In genomic region chr4:136970939-136971338, GRCm38 (mm10) we compare ENCODE assay signal across 8 mouse cellular contexts. TPM values are rescaled to one million over a fixed set of nuclear protein-coding genes. Genes with fewer than 3 reads are reported as not detected.
DNase-seq lines count a peak whose midpoint lies in the region; ATAC-seq and TF ChIP-seq lines count a peak whose summit lies in the region.

No protein-coding gene starts in this region.

- no peak overlapping the region for H3K9ac ChIP-seq in forebrain, embryonic 11.5 days (ENCODE audit: low read length)
- no peak overlapping the region for H3K9ac ChIP-seq in forebrain, embryonic 16.5 days (replicated peaks; ENCODE audit: low read depth, low read length)
- H3K9ac ChIP-seq in midbrain, embryonic 16.5 days (ENCODE audit: low read depth, low read length): no peak overlapping the region
- no peak overlapping the region for H3K9ac ChIP-seq in embryonic facial prominence, embryonic 11.5 days (replicated peaks; ENCODE audit: low read length)
- H3K9ac ChIP-seq in lung, embryonic 14.5 days: no peak overlapping the region

- WGBS in forebrain, embryonic 11.5 days: 5% methylated on average over 6 of the region's 6 CpGs
- 5% methylated on average over 6 of the region's 6 CpGs for WGBS in forebrain, embryonic 16.5 days
- 9% methylated on average over 6 of the region's 6 CpGs for WGBS in midbrain, embryonic 10.5 days
- WGBS in midbrain, embryonic 16.5 days: 9% methylated on average over 6 of the region's 6 CpGs
- 12% methylated on average over 6 of the region's 6 CpGs for WGBS in embryonic facial prominence, embryonic 11.5 days
- WGBS in lung, embryonic 14.5 days: 11% methylated on average over 6 of the region's 6 CpGs

- peaks cover 8% of the 10 kb centered on the region; the same call in 1 of the 2 replicates for H3K4me1 ChIP-seq in forebrain, embryonic 11.5 days (replicated peaks; ENCODE audit: control insufficient read depth, insufficient read depth, low read length)
- H3K4me1 ChIP-seq in forebrain, embryonic 16.5 days (replicated peaks; ENCODE audit: control insufficient read depth, insufficient read depth, low read length): peaks cover 12% of the 10 kb centered on the region
- H3K4me1 ChIP-seq in midbrain, embryonic 10.5 days: peaks cover 78% of the 10 kb centered on the region
- peaks cover 23% of the 10 kb centered on the region for H3K4me1 ChIP-seq in midbrain, embryonic 16.5 days (ENCODE audit: control insufficient read depth, insufficient read depth, low read length)
- H3K4me1 ChIP-seq in embryonic facial prominence, embryonic 11.5 days (ENCODE audit: control insufficient read depth, insufficient read depth, low read length): no peaks in the 10 kb centered on the region; the same call in 1 of the 2 replicates
- 0 out of 2 replicates have a peak, but pooled peaks cover 16% of the 10 kb centered on the region for H3K4me1 ChIP-seq in lung, embryonic 14.5 days (ENCODE audit: insufficient read depth)

- peak; percentile 79 for TF ChIP-seq CTCF in lung, embryonic 14.5 days (IDR thresholded peaks at IDR 0.05; ENCODE audit: low read depth)

- DNase-seq in forebrain, embryonic 11.5 days (ENCODE audit: low spot score): peak; percentile 86
- DNase-seq in midbrain, embryonic 10.5 days (ENCODE audit: low spot score): peak; percentile 78
- peak; percentile 4 for DNase-seq in adipocyte (ENCODE audit: low spot score)
- peak; percentile 71 for DNase-seq in embryonic facial prominence, embryonic 11.5 days (ENCODE audit: low spot score)
- DNase-seq in lung, embryonic 14.5 days: peak; percentile 70
- DNase-seq in yolk sac, embryonic 10.5 days (ENCODE audit: low spot score): peak; percentile 24

- no peak overlapping the region for H3K4me3 ChIP-seq in forebrain, embryonic 11.5 days (ENCODE audit: low read depth, low read length)
- H3K4me3 ChIP-seq in forebrain, embryonic 16.5 days (replicated peaks; ENCODE audit: low read length): no peak overlapping the region
- no peak overlapping the region for H3K4me3 ChIP-seq in midbrain, embryonic 10.5 days
- H3K4me3 ChIP-seq in midbrain, embryonic 16.5 days (ENCODE audit: low read depth, low read length): no peak overlapping the region
- no peak overlapping the region for H3K4me3 ChIP-seq in embryonic facial prominence, embryonic 11.5 days (ENCODE audit: low read depth, low read length)
- no peak overlapping the region for H3K4me3 ChIP-seq in lung, embryonic 14.5 days (ENCODE audit: low read depth, low read length)

- H3K27ac ChIP-seq in forebrain, embryonic 11.5 days (ENCODE audit: low read depth, low read length): no peak overlapping the region
- no peak overlapping the region for H3K27ac ChIP-seq in forebrain, embryonic 16.5 days (ENCODE audit: low read length)
- peak overlapping the region; percentile 50; the same call in 1 of the 2 replicates for H3K27ac ChIP-seq in midbrain, embryonic 10.5 days (replicated peaks)
- H3K27ac ChIP-seq in midbrain, embryonic 16.5 days (ENCODE audit: low read length): no peak overlapping the region
- no peak overlapping the region for H3K27ac ChIP-seq in embryonic facial prominence, embryonic 11.5 days (replicated peaks; ENCODE audit: low read depth, low read length)
- H3K27ac ChIP-seq in lung, embryonic 14.5 days (ENCODE audit: low read depth): no peak overlapping the region

- no peaks in the 10 kb centered on the region for H3K9me3 ChIP-seq in forebrain, embryonic 11.5 days (ENCODE audit: control insufficient read depth, low read length)
- no peaks in the 10 kb centered on the region for H3K9me3 ChIP-seq in forebrain, embryonic 16.5 days (ENCODE audit: control insufficient read depth, low read length)
- H3K9me3 ChIP-seq in midbrain, embryonic 10.5 days (replicated peaks): no peaks in the 10 kb centered on the region
- H3K9me3 ChIP-seq in midbrain, embryonic 16.5 days (replicated peaks; ENCODE audit: control insufficient read depth, low read length, poor library complexity, severe bottlenecking): no peaks in the 10 kb centered on the region
- no peaks in the 10 kb centered on the region for H3K9me3 ChIP-seq in embryonic facial prominence, embryonic 11.5 days (replicated peaks; ENCODE audit: control insufficient read depth, low read length)
- no peaks in the 10 kb centered on the region for H3K9me3 ChIP-seq in lung, embryonic 14.5 days (ENCODE audit: low read depth, low read length)

- H3K27me3 ChIP-seq in forebrain, embryonic 11.5 days (ENCODE audit: control insufficient read depth, insufficient read depth, low read length): no peaks in the 10 kb centered on the region
- 0 out of 2 replicates have a peak, but pooled peaks cover 4% of the 10 kb centered on the region for H3K27me3 ChIP-seq in forebrain, embryonic 16.5 days (replicated peaks; ENCODE audit: control insufficient read depth, insufficient read depth, low read length)
- peaks cover 100% of the 10 kb centered on the region for H3K27me3 ChIP-seq in midbrain, embryonic 10.5 days (ENCODE audit: low read depth, poor library complexity, severe bottlenecking)
- H3K27me3 ChIP-seq in midbrain, embryonic 16.5 days (ENCODE audit: control insufficient read depth, insufficient read depth, low read depth, low read length): peaks cover 7% of the 10 kb centered on the region
- H3K27me3 ChIP-seq in embryonic facial prominence, embryonic 11.5 days (ENCODE audit: control insufficient read depth, insufficient read depth, low read length): peaks cover 4% of the 10 kb centered on the region; the same call in 1 of the 2 replicates
- peaks cover 54% of the 10 kb centered on the region for H3K27me3 ChIP-seq in lung, embryonic 14.5 days (ENCODE audit: insufficient read depth, low read length)

- H3K36me3 ChIP-seq in forebrain, embryonic 11.5 days (ENCODE audit: control insufficient read depth, insufficient read depth, low read length): no peaks in the 10 kb centered on the region
- H3K36me3 ChIP-seq in forebrain, embryonic 16.5 days (ENCODE audit: control insufficient read depth, insufficient read depth): no peaks in the 10 kb centered on the region
- H3K36me3 ChIP-seq in midbrain, embryonic 10.5 days: no peaks in the 10 kb centered on the region
- H3K36me3 ChIP-seq in midbrain, embryonic 16.5 days (ENCODE audit: control insufficient read depth, insufficient read depth, low read length): no peaks in the 10 kb centered on the region
- no peaks in the 10 kb centered on the region for H3K36me3 ChIP-seq in embryonic facial prominence, embryonic 11.5 days (replicated peaks; ENCODE audit: control insufficient read depth, insufficient read depth, low read depth, low read length)
- H3K36me3 ChIP-seq in lung, embryonic 14.5 days (ENCODE audit: insufficient read depth): no peaks in the 10 kb centered on the region

- 0 out of 2 replicates have a peak, but pooled peaks have one; percentile 21 for ATAC-seq in forebrain, embryonic 11.5 days (replicated peaks; ENCODE audit: low FRiP score)
- no peak for ATAC-seq in forebrain, embryonic 16.5 days
- no peak for ATAC-seq in midbrain, embryonic 16.5 days
- ATAC-seq in embryonic facial prominence, embryonic 11.5 days (replicated peaks; ENCODE audit: insufficient number of reproducible peaks, low FRiP score, low TSS enrichment, low read depth): no peak; the same call in 1 of the 2 replicates
- 0 out of 2 replicates have a peak, but pooled peaks have one; percentile 36 for ATAC-seq in lung, embryonic 14.5 days (ENCODE audit: insufficient read depth)

- no peak overlapping the region for H3K4me2 ChIP-seq in forebrain, embryonic 11.5 days (ENCODE audit: low read depth, low read length, severe bottlenecking)
- no peak overlapping the region for H3K4me2 ChIP-seq in forebrain, embryonic 16.5 days (ENCODE audit: low read length)
- no peak overlapping the region for H3K4me2 ChIP-seq in midbrain, embryonic 16.5 days (ENCODE audit: low read length)
- H3K4me2 ChIP-seq in embryonic facial prominence, embryonic 11.5 days (ENCODE audit: low read depth, low read length): no peak overlapping the region
- H3K4me2 ChIP-seq in lung, embryonic 14.5 days: no peak overlapping the region

RNA-seq across cellular contexts. Expression of gene Epha8, which starts 14.3 kb away (rescaled TPM):
- 0.72 and 0.77 TPM in 2 replicates for polyA plus RNA-seq in forebrain, embryonic 11.5 days (2014; fragmentation: Nextera tagmentation; extraction: Ambion mirVana)
- 3.7 and 6.7 TPM in 2 replicates for polyA plus RNA-seq in forebrain, embryonic 16.5 days (2015; fragmentation: Nextera tagmentation; extraction: Ambion mirVana)
- 3.9 and 6.9 TPM in 2 replicates for polyA plus RNA-seq in midbrain, embryonic 10.5 days (2016; fragmentation: Nextera tagmentation; extraction: Ambion mirVana)
- 18.4 and 20.7 TPM in 2 replicates for polyA plus RNA-seq in midbrain, embryonic 16.5 days (2015; fragmentation: Nextera tagmentation; extraction: Ambion mirVana)
- polyA plus RNA-seq in embryonic facial prominence, embryonic 11.5 days (2014; fragmentation: Nextera tagmentation; extraction: Ambion mirVana): 0.64 and 0.65 TPM in 2 replicates
- 0.62 TPM in 2 replicates for polyA plus RNA-seq in lung, embryonic 14.5 days (2014; fragmentation: Nextera tagmentation; extraction: Ambion mirVana)

Comparison
In these comparisons a context has a peak if more than half of its experiments do, and no peak if none do; other contexts are left out.
1. ATAC-seq: peak in forebrain, embryonic 11.5 days (single experiment) and lung, embryonic 14.5 days (single experiment); none in forebrain, embryonic 16.5 days (single experiment), midbrain, embryonic 16.5 days (single experiment) and embryonic facial prominence, embryonic 11.5 days (single experiment).
2. DNase-seq: peak in every context shown above with its lines; median percentile 86 in forebrain, embryonic 11.5 days; 78 in midbrain, embryonic 10.5 days; 71 in embryonic facial prominence, embryonic 11.5 days; 70 in lung, embryonic 14.5 days; 24 in yolk sac, embryonic 10.5 days; 4 in adipocyte.